Comparison of ENCODE assay signal across 8 mouse cellular contexts in the genomic region with DNA sequence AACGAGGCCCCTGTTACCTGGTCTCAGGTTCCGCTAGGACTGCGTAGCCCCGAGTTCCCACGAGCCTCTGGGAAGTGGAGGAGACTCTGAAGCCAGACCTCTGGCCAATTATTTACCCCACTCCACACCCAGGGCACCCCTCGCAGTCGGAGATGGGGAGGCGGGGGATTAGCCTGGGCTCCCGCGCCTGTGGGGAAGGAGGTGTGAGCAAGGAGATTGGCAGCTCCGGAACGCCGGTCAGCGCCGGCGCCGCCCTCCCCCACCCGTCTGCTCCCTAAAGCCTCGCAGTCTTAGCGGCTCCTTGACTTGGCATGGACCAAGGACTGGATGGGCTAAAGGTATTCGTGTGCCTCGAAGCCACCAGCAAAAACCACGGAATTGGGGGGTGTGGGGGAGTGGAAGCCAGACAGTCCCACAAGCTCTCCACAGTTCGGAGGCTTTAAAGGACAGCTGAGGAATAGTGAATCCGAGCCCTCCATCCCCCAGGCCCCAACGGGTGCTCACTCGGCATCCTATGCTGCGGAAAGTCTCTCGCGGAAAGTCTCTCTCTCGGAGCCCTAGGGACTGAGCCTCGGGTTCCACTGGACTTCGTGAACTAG. TPM values are rescaled to one million over a fixed set of nuclear protein-coding genes. Genes with fewer than 3 reads are reported as not detected.
A peak's percentile ranks its signal among the peaks of the same experiment; 100 is the strongest.
DNase-seq lines count a peak whose midpoint lies in the region; ATAC-seq lines count a peak whose summit lies in the region.

A gene (minus strand): TSS at position 67 of the 599 bp plus-strand sequence.

- no peak within 1 kb of the TSS for H3K27ac ChIP-seq in heart, embryonic 13.5 days (replicated peaks)

- H3K27me3 ChIP-seq in heart, embryonic 13.5 days (replicated peaks) = peaks cover 76% of the 10 kb centered on the region

- H3K4me3 ChIP-seq in heart, embryonic 13.5 days = peak within 1 kb of the TSS; percentile 54

- peaks cover 14% of the 10 kb centered on the region for H3K36me3 ChIP-seq in heart, embryonic 13.5 days

- peak; percentile 13 for ATAC-seq in activated CD4-positive, CD25-positive, alpha-beta regulatory T cell, adult 4 months
- no peak for ATAC-seq in heart, embryonic 13.5 days (ENCODE audit: extremely low read depth, insufficient number of reproducible peaks, low FRiP score, low TSS enrichment)

- H3K4me2 ChIP-seq in heart, embryonic 13.5 days = peak within 1 kb of the TSS; percentile 85

- peaks cover 27% of the 10 kb centered on the region for H3K4me1 ChIP-seq in heart, embryonic 13.5 days

- DNase-seq in kidney, adult 9 months = peak; percentile 24
- DNase-seq in kidney, postnatal 14 days = no peak
- DNase-seq in layer of hippocampus, postnatal 36 days = peak in 1 of 2 experiments; percentile 37
- DNase-seq in neural tube, embryonic 10.5 days (ENCODE audit: extremely low spot score, low spot score) = peak; percentile 70
- DNase-seq in cerebellum, adult 11-12 months = no peak
- no peak for DNase-seq in cerebellum, postnatal 36 days

- no peaks in the 10 kb centered on the region for H3K9me3 ChIP-seq in heart, embryonic 13.5 days

- WGBS in heart, embryonic 13.5 days = 1% methylated on average over 33 of the region's 33 CpGs

- H3K9ac ChIP-seq in heart, embryonic 13.5 days = peak within 1 kb of the TSS; percentile 58; the same call in 1 of the 2 replicates

RNA-seq across cellular contexts. Expression of the gene that starts here (rescaled TPM):
- polyA plus RNA-seq in activated CD4-positive, CD25-positive, alpha-beta regulatory T cell, adult 4 months (2017; shearing (Covaris generic)) = not detected
- polyA plus RNA-seq in heart, embryonic 13.5 days (2015; fragmentation: Nextera tagmentation; extraction: Ambion mirVana) = 0.48 TPM in 2 replicates
- 10 to 100 TPM; 14.8 to 15.0 TPM for total RNA-seq in layer of hippocampus, postnatal 36 days (2021)

Comparison
In these comparisons a context has a peak if more than half of its experiments do, and no peak if none do; other contexts are left out.
1. DNase-seq: peak in kidney, adult 9 months (single experiment) and neural tube, embryonic 10.5 days (single experiment); none in kidney, postnatal 14 days (single experiment), cerebellum, adult 11-12 months (single experiment) and cerebellum, postnatal 36 days (0 of 2).
2. Peak in ATAC-seq in activated CD4-positive, CD25-positive, alpha-beta regulatory T cell, adult 4 months; RNA of the gene not detected or under 1 TPM.